Mouse (Mus musculus) liver, adult 2 months (tissue): Measurements from ENCODE around the gene Card11. TPM values are rescaled to one million over a fixed set of nuclear protein-coding genes. Genes with fewer than 3 reads are reported as not detected.

Experiments used
- DNase-seq: peaks from one replicate; pipeline ENCODE4 v3.0.0-alpha.2; 2011; ENCODE audit warnings: low read depth, low spot score; ENCODE audit errors: extremely low read depth
- H3K27ac ChIP-seq: fragments of 200-500 bp; replicated peaks from 2 replicates; pipeline ENCODE4 v1.5.1; 2012; ENCODE audit warnings: low read depth, mild to moderate bottlenecking, control low read depth, inconsistent platforms, low read length; ENCODE audit not compliant: insufficient read depth
- H3K27me3 ChIP-seq: fragments of 200-500 bp; 2 replicates; pipeline ENCODE4 v1.6.1; 2012; ENCODE audit warnings: mild to moderate bottlenecking, moderate library complexity, low read length, inconsistent platforms; ENCODE audit not compliant: control insufficient read depth, insufficient read depth
- H3K36me3 ChIP-seq: fragments of 200-500 bp; 2 replicates; pipeline ENCODE4 v1.6.1; 2012; ENCODE audit warnings: low read length, inconsistent platforms; ENCODE audit not compliant: control insufficient read depth, insufficient read depth
- H3K4me1 ChIP-seq: fragments of 200-500 bp; 2 replicates; pipeline ENCODE4 v1.6.1; 2011; ENCODE audit warnings: low read length; ENCODE audit not compliant: control insufficient read depth, insufficient read depth
- H3K4me3 ChIP-seq: fragments of 200-500 bp; 2 replicates; pipeline ENCODE4 v1.5.1; 2011; ENCODE audit warnings: low read depth, mild to moderate bottlenecking, control low read depth, low read length, moderate library complexity; ENCODE audit not compliant: insufficient read depth
- H3K79me2 ChIP-seq: fragments of 200-500 bp; 2 replicates; pipeline ENCODE4 v1.6.1; 2012; ENCODE audit warnings: inconsistent platforms, mild to moderate bottlenecking, low read length, moderate library complexity; ENCODE audit not compliant: control insufficient read depth, insufficient read depth
- H3K9ac ChIP-seq: fragments of 200-500 bp; 2 replicates; pipeline ENCODE4 v1.6.1; 2012; ENCODE audit warnings: low read depth, mild to moderate bottlenecking, control low read depth, inconsistent platforms, low read length
- CTCF ChIP-seq: fragments of 200-500 bp; IDR thresholded peaks from 2 replicates; pipeline ENCODE4 v1.5.1; 2011; ENCODE audit warnings: low read depth, low read length, control low read depth
- POLR2A ChIP-seq: fragments of 200-500 bp; IDR thresholded peaks from 2 replicates; pipeline ENCODE4 v1.6.1; 2011; ENCODE audit warnings: low read length, control low read depth; ENCODE audit not compliant: insufficient read depth; ENCODE audit errors: extremely low read depth
- WGBS: fragments of 180-500 bp; shearing (Covaris S2); methylation state at CpG from one replicate; pipeline ENCODE4 v1.1.7; 2018; 5-methylcytosine and 5-hydroxymethylcytosine counted together
- polyA plus RNA-seq: library from polyadenylated mRNA; depleted of rRNA; stranded (reverse); fragments of >200 nt; gene quantifications from 2 replicates; pipeline ENCODE4 v1.2.3, GENCODE M21; 2012
- total RNA-seq: library from RNA; depleted of rRNA; stranded (reverse); fragments of >200 nt; gene quantifications from 2 replicates; pipeline ENCODE4 v1.2.3, GENCODE M21; 2014

The Card11 gene
- total and polyA plus RNA-seq, 2 experiments, result 0.09 to 0.71 TPM

DNA sequence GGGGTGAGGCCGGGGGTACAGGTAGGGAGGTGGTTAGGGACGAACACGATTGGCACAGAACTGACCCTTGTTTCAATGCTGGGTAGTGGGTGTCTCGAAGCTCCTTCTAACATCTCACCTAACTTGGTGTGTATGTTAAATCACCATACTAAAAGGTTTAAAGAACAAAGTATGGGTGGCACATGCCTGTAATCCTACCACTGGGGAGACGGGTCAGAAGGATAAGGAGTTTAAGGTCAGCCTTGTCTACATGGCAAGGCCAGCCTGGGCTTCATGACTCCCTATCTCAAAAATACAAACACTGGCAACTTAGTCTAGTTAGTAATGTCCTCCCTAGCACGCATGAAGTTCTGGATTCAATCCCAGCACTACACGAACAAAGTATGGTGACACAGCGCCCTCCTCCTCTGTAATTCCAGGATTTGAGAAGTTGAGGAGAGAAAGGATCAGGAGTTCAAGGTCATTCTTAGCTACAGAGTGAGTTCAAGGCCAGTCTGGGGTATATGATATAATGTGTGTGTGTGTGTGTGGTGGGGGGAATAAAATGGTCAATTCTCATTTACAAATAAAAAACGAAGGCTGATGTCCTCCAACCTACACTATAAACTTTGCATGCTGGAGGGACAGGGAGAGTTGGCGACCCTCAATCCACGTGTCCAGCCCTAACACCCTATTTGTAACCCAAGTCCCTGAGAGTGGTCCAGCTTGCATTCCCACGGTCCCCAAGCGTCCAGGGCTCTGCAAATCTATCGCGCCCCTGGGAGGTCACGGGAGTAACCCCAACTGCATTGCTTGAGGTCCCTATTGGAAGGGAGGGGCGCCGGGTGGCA lies 171.1 kb downstream of the Card11 start:
- Histone ChIP-seq H3K27me3 (no peaks in the 10 kb centered on the region), H3K36me3 (peaks cover under 1% of the 10 kb centered on the region; the same call in 1 of the 2 replicates), H3K4me1 (peaks cover 31% of the 10 kb centered on the region), H3K79me2 (peaks cover 26% of the 10 kb centered on the region; the same call in 1 of the 2 replicates), H3K9ac (peak overlapping the region; percentile 94), H3K27ac (peak overlapping the region; percentile 96), H3K4me3 (peak overlapping the region; percentile 89)
- TF ChIP-seq CTCF (0 out of 2 replicates have a peak, but pooled peaks have one; percentile 27), POLR2A (no peak)
- WGBS, result 18% methylated on average over 18 of the region's 18 CpGs
- peak; percentile 94 for DNase-seq

GRCm38 (mm10) chr5:140828363-140828762 lies 172.0 kb downstream of the Card11 start:
- Histone ChIP-seq H3K79me2 (peaks cover 30% of the 10 kb centered on the region; the same call in 1 of the 2 replicates), H3K27ac (peak overlapping the region; percentile 96), H3K9ac (peak overlapping the region; percentile 51), H3K36me3 (peaks cover 2% of the 10 kb centered on the region; the same call in 1 of the 2 replicates), H3K4me3 (peak overlapping the region; percentile 36), H3K27me3 (no peaks in the 10 kb centered on the region), H3K4me1 (peaks cover 36% of the 10 kb centered on the region)
- 12% methylated on average over 2 of the region's 2 CpGs for WGBS
- peak; percentile 89 for DNase-seq
- TF ChIP-seq CTCF (no peak), POLR2A (no peak)

DNA sequence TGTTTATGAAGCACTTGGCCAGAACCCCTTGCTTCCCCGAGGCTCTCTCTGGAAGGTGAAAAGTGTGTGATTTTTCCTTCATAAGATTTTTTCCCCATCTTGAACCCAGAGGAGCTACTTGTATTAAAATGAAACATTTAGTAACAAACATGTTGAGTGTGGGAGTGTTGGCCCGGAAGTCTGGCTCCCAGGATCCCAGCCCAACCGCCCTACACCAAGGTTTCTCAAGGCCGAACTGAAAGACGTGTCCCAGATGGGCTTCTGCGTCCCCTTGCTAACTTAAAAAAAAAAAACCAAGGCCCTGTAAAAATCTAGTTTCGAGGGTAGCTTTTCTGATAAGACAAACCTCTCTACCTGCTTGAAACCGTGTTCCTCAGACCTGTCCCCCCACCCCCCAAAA lies 172.5 kb downstream of the Card11 start:
- Histone ChIP-seq H3K4me1 (peaks cover 36% of the 10 kb centered on the region), H3K36me3 (peaks cover 2% of the 10 kb centered on the region; the same call in 1 of the 2 replicates), H3K4me3 (no peak overlapping the region), H3K79me2 (peaks cover 30% of the 10 kb centered on the region; the same call in 1 of the 2 replicates), H3K27ac (peak overlapping the region; percentile 96), H3K9ac (peak overlapping the region; percentile 51), H3K27me3 (no peaks in the 10 kb centered on the region)
- TF ChIP-seq POLR2A, result no peak
- TF ChIP-seq CTCF, result no peak
- DNase-seq, result no peak
- WGBS, result 40% methylated on average over 8 of the region's 8 CpGs

- TF ChIP-seq CTCF, result no peak
- no peak for TF ChIP-seq POLR2A
- 47% methylated on average over 2 of the region's 2 CpGs for WGBS
- H3K4me3 ChIP-seq, result no peak overlapping the region
- H3K4me1 ChIP-seq, result peaks cover 38% of the 10 kb centered on the region
- H3K36me3 ChIP-seq, result peaks cover 2% of the 10 kb centered on the region; the same call in 1 of the 2 replicates
- no peak for DNase-seq
- H3K9ac ChIP-seq, result peak overlapping the region; percentile 51
- peak overlapping the region; percentile 96 for H3K27ac ChIP-seq
- H3K79me2 ChIP-seq, result peaks cover 33% of the 10 kb centered on the region; the same call in 1 of the 2 replicates
- no peaks in the 10 kb centered on the region for H3K27me3 ChIP-seq
Measured at GRCm38 (mm10) chr5:140827413-140827812, 173.0 kb downstream of the Card11 start.

GRCm38 (mm10) chr5:140826796-140827195 lies 173.6 kb downstream of the Card11 start:
- H3K27ac ChIP-seq, result peak overlapping the region; percentile 96
- H3K4me3 ChIP-seq, result no peak overlapping the region
- 8% methylated on average over 1 of the region's 1 CpGs for WGBS
- H3K36me3 ChIP-seq, result peaks cover 2% of the 10 kb centered on the region; the same call in 1 of the 2 replicates
- peaks cover 42% of the 10 kb centered on the region for H3K4me1 ChIP-seq
- peak; percentile 61 for DNase-seq
- peak overlapping the region; percentile 35 for H3K9ac ChIP-seq
- no peaks in the 10 kb centered on the region for H3K27me3 ChIP-seq
- peaks cover 38% of the 10 kb centered on the region; the same call in 1 of the 2 replicates for H3K79me2 ChIP-seq
- TF ChIP-seq CTCF (no peak), POLR2A (no peak)
